Mouse (Mus musculus): ENCODE results near the gene Ube2l3.

DNA sequence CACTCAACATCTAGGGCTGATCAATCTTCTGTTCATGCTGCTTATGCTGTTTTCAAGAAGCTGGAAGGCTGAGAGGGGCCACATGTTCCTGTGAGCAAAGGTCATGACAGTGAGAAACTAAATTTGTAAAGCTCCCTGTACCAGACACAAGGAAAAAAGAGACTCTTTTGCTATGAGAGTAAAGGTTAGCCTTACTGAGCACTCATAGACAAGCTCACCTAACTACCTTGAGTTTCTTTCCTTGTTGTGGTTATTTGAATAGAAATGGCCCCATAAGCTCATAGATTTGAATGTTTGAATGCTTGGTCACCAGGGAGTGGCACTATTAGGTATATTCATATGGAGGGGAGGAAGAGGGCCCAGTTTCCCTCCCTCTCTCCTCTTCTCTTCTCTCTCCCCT, 35.3 kb downstream of the Ube2l3 start:
- TF ChIP-seq GATA1 (IDR thresholded peaks at IDR 0.05; ENCODE audit: low read length), result no peak
- no peak for TF ChIP-seq TAL1 (IDR thresholded peaks at IDR 0.05; ENCODE audit: low read length)
